Mouse (Mus musculus): ENCODE data around the gene Ttc29.

The Ttc29 gene

GRCm38 (mm10) chr8:78423937-78424336 lies 210.8 kb downstream of the Ttc29 start:
- no peak for DNase-seq (ENCODE audit: low read depth, low spot score)

- DNase-seq (ENCODE audit: low read depth, low spot score) = no peak
Observed at GRCm38 (mm10) chr8:78426455-78426854, 213.4 kb downstream of the Ttc29 start.

- DNase-seq (ENCODE audit: low read depth, low spot score) = no peak
Observed at GRCm38 (mm10) chr8:78426875-78427768, 214.0 kb downstream of the Ttc29 start.

GRCm38 (mm10) chr8:78427769-78428130 lies 214.7 kb downstream of the Ttc29 start:
- DNase-seq (ENCODE audit: low read depth, low spot score) = no peak

GRCm38 (mm10) chr8:78428148-78428547 lies 215.1 kb downstream of the Ttc29 start:
- no peak for DNase-seq (ENCODE audit: low read depth, low spot score)

GRCm38 (mm10) chr8:78431356-78431755 lies 218.3 kb downstream of the Ttc29 start:
- no peak for DNase-seq (ENCODE audit: low read depth, low spot score)

- no peak for DNase-seq (ENCODE audit: low read depth, low spot score)
Observed at GRCm38 (mm10) chr8:78432451-78432850, 219.4 kb downstream of the Ttc29 start.

- DNase-seq (ENCODE audit: low read depth, low spot score) = no peak
Observed at GRCm38 (mm10) chr8:78433318-78433717, 220.2 kb downstream of the Ttc29 start.

GRCm38 (mm10) chr8:78434340-78434739 lies 221.2 kb downstream of the Ttc29 start:
- no peak for DNase-seq (ENCODE audit: low read depth, low spot score)

- DNase-seq (ENCODE audit: low read depth, low spot score) = no peak
Observed at GRCm38 (mm10) chr8:78434823-78435623, 221.9 kb downstream of the Ttc29 start.

GRCm38 (mm10) chr8:78435624-78435960 lies 222.5 kb downstream of the Ttc29 start:
- DNase-seq (ENCODE audit: low read depth, low spot score) = no peak

GRCm38 (mm10) chr8:78436071-78436651 lies 223.1 kb downstream of the Ttc29 start, which contains the start of gene Pou4f2:
Gene Pou4f2, minus strand, starts transcription at chr8:78436645.
- DNase-seq (ENCODE audit: low read depth, low spot score) = no peak

- no peak for DNase-seq (ENCODE audit: low read depth, low spot score)
Observed at GRCm38 (mm10) chr8:78436661-78437060, 223.6 kb downstream of the Ttc29 start.

- no peak for DNase-seq (ENCODE audit: low read depth, low spot score)
Observed at GRCm38 (mm10) chr8:78437140-78438045, 224.3 kb downstream of the Ttc29 start.

GRCm38 (mm10) chr8:78438121-78438520 lies 225.0 kb downstream of the Ttc29 start:
- DNase-seq (ENCODE audit: low read depth, low spot score) = no peak

GRCm38 (mm10) chr8:78442781-78443180 lies 229.7 kb downstream of the Ttc29 start:
- no peak for DNase-seq (ENCODE audit: low read depth, low spot score)
